Mouse (Mus musculus): Measurements from ENCODE around the gene Gtf3c1.
"Not testable (repeated sequence)": the region's sequence is repeated elsewhere in the genome, so short reads cannot be mapped to it uniquely, and the experiment has no call there.

Gene Gtf3c1

DNA sequence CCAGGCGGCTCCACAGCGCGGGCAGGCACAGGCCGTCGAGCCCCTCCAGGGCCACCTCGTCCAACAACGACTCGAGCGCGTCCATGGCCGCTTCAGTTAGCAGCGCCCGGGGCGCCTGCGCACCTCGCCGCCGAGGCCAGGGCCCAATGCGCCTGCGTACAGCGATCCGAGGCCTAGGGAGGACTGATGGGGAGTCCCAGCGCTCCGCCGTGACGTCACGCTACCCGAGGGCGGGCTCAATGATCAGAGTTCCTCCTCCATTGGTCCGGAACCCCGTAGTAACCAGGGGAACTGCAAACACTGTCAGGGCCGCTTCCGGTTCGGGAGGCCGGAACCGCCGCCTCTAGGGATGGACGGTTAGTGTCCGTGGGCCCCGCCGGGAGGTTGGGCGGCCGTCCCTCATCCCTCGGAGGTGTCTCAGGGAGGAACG, at the start of gene Gtf3c1, which contains the start of gene D430042O09Rik:
Gene Gtf3c1 (minus strand): TSS at position 188 of the 430 bp plus-strand sequence.
Gene D430042O09Rik (plus strand): TSS at position 296 of the 430 bp plus-strand sequence.
- peak; percentile 99 for DNase-seq (ENCODE audit: low read depth, low spot score)

DNA sequence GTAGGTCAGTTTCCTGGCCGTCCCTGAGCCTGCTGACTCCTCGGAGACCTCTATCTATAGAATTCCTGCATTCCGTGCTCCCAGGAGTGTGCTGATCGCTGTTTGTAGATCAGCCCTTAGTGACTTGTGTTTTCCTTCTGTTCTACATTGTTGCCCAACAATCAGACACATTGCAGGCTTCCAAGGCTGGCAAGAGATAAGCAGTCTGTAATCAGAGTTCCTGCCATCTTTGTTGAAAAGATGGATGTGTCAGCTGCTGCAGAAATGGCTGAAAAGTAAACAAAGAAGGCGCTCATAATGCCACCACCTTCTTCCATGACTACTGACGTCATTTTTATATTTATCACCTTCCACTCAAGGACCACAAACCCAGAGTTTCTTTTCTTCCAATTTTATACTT, 49.2 kb upstream of the Gtf3c1 start:
- DNase-seq (ENCODE audit: low read depth, low spot score) = no peak

GRCm38 (mm10) chr7:125753326-125753715, 45.7 kb upstream of the Gtf3c1 start:
- DNase-seq (ENCODE audit: low read depth, low spot score) = no peak

GRCm38 (mm10) chr7:125752699-125753325, 45.2 kb upstream of the Gtf3c1 start:
- no peak for DNase-seq (ENCODE audit: low read depth, low spot score)

- DNase-seq (ENCODE audit: low read depth, low spot score) = peak; percentile 27
Observed at GRCm38 (mm10) chr7:125748186-125748585, 40.6 kb upstream of the Gtf3c1 start.

DNA sequence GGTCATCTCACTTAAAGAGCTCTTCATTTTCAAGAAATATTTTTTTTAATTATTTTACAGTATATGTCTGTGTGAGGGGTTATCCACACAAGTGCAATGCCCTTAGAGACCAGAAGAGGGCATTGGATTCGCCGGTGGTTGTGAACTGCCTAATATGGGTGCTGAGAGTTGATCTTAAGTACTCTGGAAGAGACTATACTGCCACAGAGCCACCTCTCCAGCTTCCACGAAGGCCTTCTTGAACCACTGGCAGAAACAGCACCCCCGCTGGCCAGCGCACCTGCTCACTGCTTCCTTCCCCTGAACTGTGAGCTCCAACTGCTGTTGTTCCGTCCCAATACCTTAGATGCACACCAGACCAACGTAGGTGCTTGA, 39.7 kb upstream of the Gtf3c1 start:
- DNase-seq (ENCODE audit: low read depth, low spot score) = no peak

- DNase-seq (ENCODE audit: low read depth, low spot score) = no peak
Observed at GRCm38 (mm10) chr7:125746621-125747315, 39.2 kb upstream of the Gtf3c1 start.

DNA sequence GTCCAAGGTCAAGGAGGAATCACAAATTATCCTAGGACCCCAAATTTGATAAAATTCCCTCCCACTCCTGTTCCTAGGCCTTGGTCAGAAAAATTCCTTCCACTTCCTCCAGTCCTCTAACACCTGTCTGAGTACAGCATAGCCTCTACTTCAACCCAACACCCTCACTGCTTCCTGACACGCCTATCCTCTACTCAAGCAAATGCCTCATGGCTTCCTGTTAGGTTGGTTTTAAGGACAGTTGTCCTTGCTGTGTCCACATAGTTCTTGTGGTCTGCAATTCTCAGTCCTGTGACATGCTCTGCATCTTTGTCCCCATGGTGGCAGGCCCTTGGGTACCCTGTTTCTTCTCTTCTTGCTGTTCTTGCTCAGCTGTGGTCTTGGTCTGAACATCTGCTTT, 37.2 kb upstream of the Gtf3c1 start:
- no peak for DNase-seq (ENCODE audit: low read depth, low spot score)

- DNase-seq (ENCODE audit: low read depth, low spot score) = no peak
Observed at GRCm38 (mm10) chr7:125741271-125741703, 33.7 kb upstream of the Gtf3c1 start.

DNA sequence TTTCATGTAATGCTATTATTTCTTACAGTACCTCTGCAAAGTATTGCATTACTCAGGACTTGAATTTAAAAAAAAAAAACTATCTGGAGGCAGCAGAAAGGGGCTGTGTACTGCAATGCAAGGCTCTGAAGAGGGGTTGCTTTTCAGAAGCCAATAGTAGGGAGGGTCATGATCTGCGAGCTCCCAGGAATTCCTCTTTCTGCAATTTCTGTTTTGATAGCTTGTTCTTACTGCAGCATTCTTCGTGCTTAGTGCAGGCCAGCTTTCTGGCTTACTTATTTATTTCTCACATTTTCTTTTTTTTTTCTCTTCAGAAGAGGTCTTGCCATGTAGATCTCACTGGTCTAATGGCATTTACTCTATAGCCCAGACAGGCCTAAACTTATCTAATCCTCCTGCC, 32.9 kb upstream of the Gtf3c1 start:
- no peak for DNase-seq (ENCODE audit: low read depth, low spot score)

GRCm38 (mm10) chr7:125736366-125737015, 28.9 kb upstream of the Gtf3c1 start:
- DNase-seq (ENCODE audit: low read depth, low spot score) = no peak

GRCm38 (mm10) chr7:125733791-125734190, 26.2 kb upstream of the Gtf3c1 start:
- DNase-seq (ENCODE audit: low read depth, low spot score) = no peak

DNA sequence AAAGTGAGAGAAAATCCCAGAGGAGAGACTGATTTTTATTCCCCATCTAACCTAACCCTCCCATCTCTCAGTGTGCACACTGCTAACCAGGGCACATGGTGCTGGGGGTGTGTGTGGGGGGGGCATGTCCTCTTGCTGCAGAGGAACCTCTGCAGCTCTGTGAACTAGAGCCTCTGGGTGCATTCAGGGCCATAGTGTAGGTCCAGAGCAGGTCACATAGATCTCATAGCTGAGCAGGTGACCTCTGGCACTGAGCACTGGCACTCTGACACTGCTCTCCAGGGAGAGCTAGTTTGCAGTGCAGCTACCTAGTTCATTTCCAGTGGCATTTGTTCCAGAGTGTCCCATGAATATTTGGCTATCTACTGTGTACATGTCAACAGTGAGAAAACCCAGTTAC, 24.1 kb upstream of the Gtf3c1 start:
- DNase-seq (ENCODE audit: low read depth, low spot score) = no peak

DNA sequence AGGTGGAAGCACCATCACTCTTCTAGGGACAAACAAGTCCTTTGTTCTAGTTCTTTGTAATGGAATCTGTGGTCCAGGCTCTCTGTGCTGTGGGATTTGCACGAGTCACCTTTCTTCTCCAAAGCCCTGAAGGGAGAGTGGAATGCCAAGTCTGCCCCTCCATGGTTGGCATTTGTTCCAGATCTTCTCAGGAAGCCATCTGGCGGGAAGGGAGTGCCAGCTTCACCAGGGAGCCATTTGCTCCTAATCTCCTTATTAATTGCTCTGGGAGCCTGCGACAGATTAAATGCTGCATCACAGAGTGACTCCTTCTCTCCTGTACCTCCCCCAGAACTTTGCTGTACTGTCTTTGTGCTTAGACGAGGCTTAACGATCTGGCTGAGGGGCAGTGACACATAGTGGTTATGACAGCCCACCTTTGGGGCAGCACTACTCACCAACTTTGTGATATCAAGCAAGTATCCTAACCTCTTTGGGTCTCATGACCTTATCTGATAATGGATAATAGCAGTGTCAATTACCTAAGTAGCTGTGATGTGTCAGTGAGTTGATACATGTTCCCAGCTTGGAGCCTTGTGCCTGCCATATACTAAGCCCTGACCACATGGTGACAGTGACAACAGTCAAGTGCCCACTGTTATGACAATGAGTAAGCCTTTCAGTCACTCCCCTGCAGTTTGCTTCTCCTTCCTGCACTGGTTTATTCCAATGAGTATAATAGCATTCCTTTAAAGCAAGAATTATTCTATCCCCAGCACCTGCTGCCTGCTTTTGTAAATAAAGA, 15.8 kb upstream of the Gtf3c1 start:
- peak; percentile 69 for DNase-seq (ENCODE audit: low read depth, low spot score)

DNA sequence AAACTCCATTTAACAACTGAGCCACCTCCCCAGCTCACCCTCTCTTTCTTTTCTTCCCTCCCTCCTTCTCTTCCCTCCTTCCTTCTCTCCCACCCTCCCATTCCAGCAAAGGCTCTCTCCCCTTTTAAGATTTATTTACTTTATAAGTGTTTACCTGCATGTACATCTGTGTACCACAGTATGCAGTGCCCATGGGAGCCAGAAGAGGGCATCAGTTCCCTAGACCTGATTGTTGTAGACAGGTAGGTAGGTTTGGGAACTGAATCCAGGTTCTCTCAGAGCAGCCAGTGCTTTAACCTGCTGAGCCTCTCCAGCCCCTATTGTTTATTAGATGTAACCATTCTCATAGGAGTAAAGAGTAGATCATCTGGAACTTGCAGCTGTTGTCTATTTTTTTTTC, 14.5 kb upstream of the Gtf3c1 start:
- DNase-seq (ENCODE audit: low read depth, low spot score) = no peak

GRCm38 (mm10) chr7:125721033-125721432, 13.5 kb upstream of the Gtf3c1 start:
- no peak for DNase-seq (ENCODE audit: low read depth, low spot score)

GRCm38 (mm10) chr7:125720370-125720769, 12.8 kb upstream of the Gtf3c1 start:
- peak; percentile 8 for DNase-seq (ENCODE audit: low read depth, low spot score)

DNA sequence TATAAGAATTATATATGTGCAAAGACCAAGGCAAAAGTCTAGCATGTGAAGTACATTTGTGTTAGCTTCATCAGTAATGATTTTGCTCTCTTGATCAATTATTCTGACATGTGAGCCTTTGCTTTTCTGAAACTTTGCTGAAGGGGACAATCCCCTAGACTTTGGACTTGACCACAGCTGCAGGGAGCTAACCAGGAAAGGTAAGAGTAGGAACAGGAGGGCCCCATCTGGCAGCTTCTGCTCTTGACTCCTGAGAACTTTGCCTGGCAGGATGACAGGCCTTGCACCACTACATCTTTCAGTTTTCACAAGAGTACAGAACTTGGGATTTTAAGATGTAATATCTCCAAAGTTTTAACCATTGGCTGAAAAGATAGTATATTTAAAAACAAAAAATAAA, 10.0 kb upstream of the Gtf3c1 start:
- DNase-seq (ENCODE audit: low read depth, low spot score) = no peak

- no peak for DNase-seq (ENCODE audit: low read depth, low spot score)
Observed at GRCm38 (mm10) chr7:125716724-125717123, 9.1 kb upstream of the Gtf3c1 start.

- DNase-seq (ENCODE audit: low read depth, low spot score) = no peak
Observed at GRCm38 (mm10) chr7:125714803-125715202, 7.2 kb upstream of the Gtf3c1 start.

- not testable (repeated sequence) for DNase-seq (ENCODE audit: low read depth, low spot score)
Observed at GRCm38 (mm10) chr7:125713542-125714055, 6.0 kb upstream of the Gtf3c1 start.

DNA sequence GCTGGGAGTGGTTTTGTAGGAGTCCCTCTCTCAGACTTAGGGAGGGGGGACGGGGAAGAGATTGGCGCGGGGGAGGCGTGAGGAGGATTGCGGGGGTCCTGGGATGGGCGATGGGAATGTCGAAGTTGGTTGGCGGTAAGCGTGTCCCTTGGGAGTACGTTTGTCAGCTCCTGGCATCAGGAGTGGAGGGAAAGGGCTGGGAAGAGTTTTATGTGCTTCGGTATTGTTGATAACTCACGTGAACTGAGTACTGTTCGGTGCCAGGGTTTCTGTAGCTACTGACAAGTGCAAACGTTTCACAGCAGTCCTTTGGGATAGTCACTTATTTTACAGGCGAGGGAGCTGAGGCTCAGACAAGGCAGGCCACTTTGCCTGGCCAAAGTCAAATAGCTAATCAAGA, 520 bp upstream of the Gtf3c1 start:
- no peak for DNase-seq (ENCODE audit: low read depth, low spot score)
